Mouse (Mus musculus) limb, embryonic 14.5 days (tissue): ENCODE data around the gene Tmem82. TPM values are rescaled to one million over a fixed set of nuclear protein-coding genes. Genes with fewer than 3 reads are reported as not detected.

Experiments used
- ATAC-seq: fragments of 200-750 bp; cut with Nextera tagmentation; 2 replicates; pipeline ENCODE4 v1.8.0; 2017; ENCODE audit warnings: low read depth, moderate number of reproducible peaks, moderate TSS enrichment; ENCODE audit not compliant: low FRiP score
- DNase-seq: peaks from one replicate; pipeline ENCODE4 v3.0.0-alpha.2; 2015; ENCODE audit warnings: low spot score
- H3K27ac ChIP-seq: fragments of 300-500 bp; sonication (generic); replicated peaks from 2 replicates; pipeline ENCODE4 v1.5.1; 2014; ENCODE audit warnings: low read depth, mild to moderate bottlenecking, low read length, moderate library complexity, mixed read lengths
- H3K27me3 ChIP-seq: fragments of 300-500 bp; sonication (generic); 2 replicates; pipeline ENCODE4 v1.6.1; 2014; ENCODE audit warnings: low read length, mixed read lengths; ENCODE audit not compliant: control insufficient read depth, insufficient read depth
- H3K36me3 ChIP-seq: fragments of 300-500 bp; sonication (generic); 2 replicates; pipeline ENCODE4 v1.6.1; 2014; ENCODE audit warnings: mild to moderate bottlenecking, low read length, moderate library complexity, mixed read lengths; ENCODE audit not compliant: control insufficient read depth, insufficient read depth
- H3K4me1 ChIP-seq: fragments of 300-500 bp; sonication (generic); 2 replicates; pipeline ENCODE4 v1.6.1; 2014; ENCODE audit warnings: antibody characterized with exemption, low read length, mixed read lengths; ENCODE audit not compliant: control insufficient read depth, insufficient read depth
- H3K4me2 ChIP-seq: fragments of 300-500 bp; sonication (generic); replicated peaks from 2 replicates; pipeline ENCODE4 v1.6.1; 2014; ENCODE audit warnings: low read depth, mild to moderate bottlenecking, low read length, moderate library complexity; ENCODE audit not compliant: severe bottlenecking
- H3K4me3 ChIP-seq: fragments of 300-500 bp; sonication (generic); replicated peaks from 2 replicates; pipeline ENCODE4 v1.5.1; 2014; ENCODE audit warnings: low read length
- H3K9ac ChIP-seq: fragments of 300-500 bp; sonication (generic); 2 replicates; pipeline ENCODE4 v1.6.1; 2014; ENCODE audit warnings: mild to moderate bottlenecking, low read depth, low read length, moderate library complexity; ENCODE audit not compliant: severe bottlenecking
- H3K9me3 ChIP-seq: fragments of 300-500 bp; sonication (generic); 2 replicates; pipeline ENCODE4 v1.6.1; 2016; ENCODE audit warnings: low read length; ENCODE audit not compliant: control insufficient read depth
- POLR2A ChIP-seq: fragments of 200-500 bp; IDR thresholded peaks from 2 replicates; pipeline ENCODE4 v1.8.0; 2012; ENCODE audit warnings: inconsistent platforms, mild to moderate bottlenecking, moderate library complexity, borderline replicate concordance; ENCODE audit not compliant: insufficient read depth, insufficient read length; ENCODE audit errors: extremely low read depth
- WGBS: fragments of 180-500 bp; shearing (Covaris S2); extraction: QIAGEN DNeasy Blood & Tissue Kit; methylation state at CpG from one replicate; pipeline ENCODE4 v1.1.7; 2014; 5-methylcytosine and 5-hydroxymethylcytosine counted together
- polyA plus RNA-seq, 2 experiments: library from polyadenylated mRNA; depleted of rRNA in 1 of 2; stranded (reverse) in 1 of 2; unstranded in 1 of 2; fragments of >200 nt; fragmentation: Nextera tagmentation in 1 of 2; extraction: Ambion mirVana in 1 of 2; gene quantifications; 2 replicates each; pipeline versions ENCODE4 v1.2.1 to v1.2.3; 2012 to 2014

Tmem82 gene
- polyA plus RNA-seq, 2 experiments = 0.49 TPM; not detected in 1

GRCm38 (mm10) chr4:141605861-141606260 is 12.6 kb downstream of the Tmem82 start, which contains the start of gene Fblim1:
Gene Fblim1 (minus strand): TSS chr4:141606096.
- WGBS = 82% methylated on average over 11 of the region's 11 CpGs

GRCm38 (mm10) chr4:141605421-141605820 is 13.0 kb downstream of the Tmem82 start:
- Histone ChIP-seq H3K4me1 (peaks cover 6% of the 10 kb centered on the region; the same call in 1 of the 2 replicates), H3K4me2 (no peak overlapping the region), H3K36me3 (no peaks in the 10 kb centered on the region), H3K4me3 (no peak overlapping the region), H3K9me3 (no peaks in the 10 kb centered on the region), H3K27me3 (no peaks in the 10 kb centered on the region), H3K9ac (no peak overlapping the region), H3K27ac (no peak overlapping the region)
- WGBS = 87% methylated on average over 5 of the region's 5 CpGs
- ATAC-seq = no peak
- TF ChIP-seq POLR2A = no peak
- DNase-seq = no peak

More at GRCm38 (mm10) chr4:141605861-141606260, 12.6 kb downstream of the Tmem82 start, which contains the start of gene Fblim1:
- Histone ChIP-seq H3K9me3 (no peaks in the 10 kb centered on the region), H3K4me1 (peaks cover 6% of the 10 kb centered on the region; the same call in 1 of the 2 replicates), H3K4me2 (no peak within 1 kb of the TSS), H3K9ac (no peak within 1 kb of the TSS), H3K27ac (no peak within 1 kb of the TSS), H3K27me3 (no peaks in the 10 kb centered on the region), H3K4me3 (no peak within 1 kb of the TSS), H3K36me3 (no peaks in the 10 kb centered on the region)
- DNase-seq (no peak), ATAC-seq (no peak)
- TF ChIP-seq POLR2A = no peak

GRCm38 (mm10) chr4:141604493-141604892 is 13.9 kb downstream of the Tmem82 start:
- Histone ChIP-seq H3K36me3 (no peaks in the 10 kb centered on the region), H3K9me3 (no peaks in the 10 kb centered on the region), H3K4me3 (no peak overlapping the region), H3K27ac (no peak overlapping the region), H3K27me3 (no peaks in the 10 kb centered on the region), H3K4me1 (peaks cover 12% of the 10 kb centered on the region; the same call in 1 of the 2 replicates), H3K4me2 (no peak overlapping the region), H3K9ac (no peak overlapping the region)
- ATAC-seq (no peak), DNase-seq (no peak)
- no peak for TF ChIP-seq POLR2A
- 39% methylated on average over 8 of the region's 8 CpGs for whole genome bisulfite sequencing

GRCm38 (mm10) chr4:141603921-141604320 is 14.5 kb downstream of the Tmem82 start:
- ATAC-seq = no peak
- WGBS = 73% methylated on average over 4 of the region's 4 CpGs
- Histone ChIP-seq H3K4me3 (no peak overlapping the region), H3K27ac (no peak overlapping the region), H3K4me1 (peaks cover 14% of the 10 kb centered on the region; the same call in 1 of the 2 replicates), H3K4me2 (no peak overlapping the region), H3K9me3 (no peaks in the 10 kb centered on the region), H3K36me3 (no peaks in the 10 kb centered on the region), H3K27me3 (no peaks in the 10 kb centered on the region), H3K9ac (no peak overlapping the region)
- DNase-seq = no peak
- TF ChIP-seq POLR2A = no peak

- Histone ChIP-seq H3K27me3 (no peaks in the 10 kb centered on the region), H3K9ac (no peak overlapping the region), H3K4me3 (no peak overlapping the region), H3K4me1 (peaks cover 23% of the 10 kb centered on the region; the same call in 1 of the 2 replicates), H3K36me3 (no peaks in the 10 kb centered on the region), H3K4me2 (no peak overlapping the region), H3K27ac (no peak overlapping the region), H3K9me3 (no peaks in the 10 kb centered on the region)
- no peak for DNase-seq
- WGBS = 77% methylated on average over 11 of the region's 11 CpGs
- no peak for ATAC-seq
- no peak for TF ChIP-seq POLR2A
Observed at GRCm38 (mm10) chr4:141602523-141603223, 15.8 kb downstream of the Tmem82 start.
